Mouse (Mus musculus): ENCODE measurements at regions not wholly inside any gene's neighbourhood (a gene's known extent, or its start where the extent isn't known, plus 50 kb on each side); places are given as distances from the start of the nearest gene placed in this dataset.

DNA sequence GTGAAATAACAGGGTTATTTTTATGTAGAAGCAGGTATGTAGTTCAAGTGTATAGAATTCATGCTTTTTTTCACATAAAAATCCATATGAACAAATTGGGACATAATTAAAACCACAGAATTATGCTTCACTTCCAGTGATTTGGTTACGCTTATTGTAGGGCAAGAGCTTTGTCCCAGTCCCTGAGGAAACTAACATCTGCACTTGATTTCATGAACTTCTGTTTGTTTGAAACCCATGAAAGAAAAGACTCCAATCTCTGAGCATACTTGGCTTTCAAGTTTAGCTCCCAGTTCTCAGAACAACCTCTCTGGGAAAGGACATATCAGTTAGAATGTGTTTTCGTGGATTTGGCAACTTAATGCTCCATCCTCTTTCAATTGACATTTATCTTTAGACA is 481.4 kb downstream of the Cetn3 start:
- TF ChIP-seq CTCF (IDR thresholded peaks at IDR 0.05; ENCODE audit: extremely low read depth, insufficient read length, insufficient replicate concordance, low read depth, low read length) (no peak), POLR2A (IDR thresholded peaks at IDR 0.05; ENCODE audit: low read depth, low read length) (no peak)
